Mouse (Mus musculus): Measurements from ENCODE around the gene Tcf7l2.

Gene Tcf7l2

GRCm38 (mm10) chr19:55867255-55867654 lies 125.6 kb downstream of the Tcf7l2 start:
- DNase-seq, result no peak

GRCm38 (mm10) chr19:55867905-55868304 lies 126.3 kb downstream of the Tcf7l2 start:
- DNase-seq, result no peak

- DNase-seq, result no peak
Measured at GRCm38 (mm10) chr19:55868597-55868996, 127.0 kb downstream of the Tcf7l2 start.

GRCm38 (mm10) chr19:55870825-55871224 lies 129.2 kb downstream of the Tcf7l2 start:
- no peak for DNase-seq

- DNase-seq, result no peak
Measured at GRCm38 (mm10) chr19:55871496-55871895, 129.9 kb downstream of the Tcf7l2 start.

- no peak for DNase-seq
Measured at GRCm38 (mm10) chr19:55873221-55873620, 131.6 kb downstream of the Tcf7l2 start.

- no peak for DNase-seq
Measured at GRCm38 (mm10) chr19:55876501-55876900, 134.9 kb downstream of the Tcf7l2 start.

GRCm38 (mm10) chr19:55877404-55877915 lies 135.8 kb downstream of the Tcf7l2 start:
- DNase-seq, result peak; percentile 19 to 42

- DNase-seq, result no peak
Measured at GRCm38 (mm10) chr19:55880664-55881359, 139.2 kb downstream of the Tcf7l2 start.

- DNase-seq, result no peak
Measured at GRCm38 (mm10) chr19:55886536-55886935, 144.9 kb downstream of the Tcf7l2 start.

GRCm38 (mm10) chr19:55891692-55892183 lies 150.1 kb downstream of the Tcf7l2 start:
- no peak for DNase-seq

GRCm38 (mm10) chr19:55893557-55893956 lies 151.9 kb downstream of the Tcf7l2 start:
- DNase-seq, result no peak

GRCm38 (mm10) chr19:55894396-55894795 lies 152.8 kb downstream of the Tcf7l2 start:
- DNase-seq, result no peak

- peak; percentile 4 to 7 for DNase-seq
Measured at GRCm38 (mm10) chr19:55895317-55895716, 153.7 kb downstream of the Tcf7l2 start.

GRCm38 (mm10) chr19:55895807-55896420 lies 154.3 kb downstream of the Tcf7l2 start:
- DNase-seq, result no peak

GRCm38 (mm10) chr19:55896629-55897028 lies 155.0 kb downstream of the Tcf7l2 start:
- no peak for DNase-seq

GRCm38 (mm10) chr19:55902573-55903385 lies 161.2 kb downstream of the Tcf7l2 start:
- DNase-seq, result no peak

- DNase-seq, result no peak
Measured at GRCm38 (mm10) chr19:55909039-55909438, 167.4 kb downstream of the Tcf7l2 start.

GRCm38 (mm10) chr19:55911941-55912340 lies 170.3 kb downstream of the Tcf7l2 start:
- DNase-seq, result no peak

GRCm38 (mm10) chr19:55912813-55913212 lies 171.2 kb downstream of the Tcf7l2 start:
- DNase-seq, result no peak

- DNase-seq, result no peak
Measured at GRCm38 (mm10) chr19:55913585-55913984, 172.0 kb downstream of the Tcf7l2 start.

- DNase-seq, result no peak
Measured at GRCm38 (mm10) chr19:55914614-55915211, 173.1 kb downstream of the Tcf7l2 start.

- no peak for DNase-seq
Measured at GRCm38 (mm10) chr19:55915506-55915905, 173.9 kb downstream of the Tcf7l2 start.
